8 mouse cellular contexts compared by ENCODE assay signal in genomic region chr14:30136965-30137364, GRCm38 (mm10).
DNase-seq lines count a peak whose midpoint lies in the region; ATAC-seq and TF ChIP-seq lines count a peak whose summit lies in the region.

No protein-coding gene starts in this region.

- WGBS in forebrain, embryonic 11.5 days: 12% methylated on average over 8 of the region's 8 CpGs
- 4% methylated on average over 8 of the region's 8 CpGs for WGBS in lung, embryonic 14.5 days
- 3% methylated on average over 8 of the region's 8 CpGs for WGBS in olfactory bulb, adult 2 months

- 0 out of 2 replicates have a peak, but pooled peaks have one; percentile 46 for ATAC-seq in forebrain, embryonic 11.5 days (replicated peaks; ENCODE audit: low FRiP score)
- ATAC-seq in lung, embryonic 14.5 days (ENCODE audit: insufficient read depth): peak; percentile 88

- intact Hi-C loops in heart, postnatal 25 days (cut with DNase I): loop anchor here (1.0 to 5.0 kb wide), 3 partner anchors 323 to 435 kb away; no protein-coding TSS in a partner anchor

- TF ChIP-seq POLR2A in ES-Bruce4 (IDR thresholded peaks at IDR 0.05; ENCODE audit: insufficient read depth, low read length): no peak
- no peak for TF ChIP-seq POLR2A in olfactory bulb, adult 2 months (IDR thresholded peaks at IDR 0.05; ENCODE audit: insufficient read depth, low read depth, low read length)

- H3K4me3 ChIP-seq in ES-Bruce4 (ENCODE audit: low read depth, low read length): no peak overlapping the region
- no peak overlapping the region for H3K4me3 ChIP-seq in forebrain, embryonic 11.5 days (ENCODE audit: low read depth, low read length)
- no peak overlapping the region for H3K4me3 ChIP-seq in lung, embryonic 14.5 days (ENCODE audit: low read depth, low read length)
- H3K4me3 ChIP-seq in olfactory bulb, adult 2 months (ENCODE audit: insufficient read depth, low read depth, low read length): no peak overlapping the region

- no peak overlapping the region for H3K9ac ChIP-seq in ES-Bruce4 (ENCODE audit: low read depth, poor library complexity, severe bottlenecking)
- H3K9ac ChIP-seq in forebrain, embryonic 11.5 days (ENCODE audit: low read length): no peak overlapping the region
- H3K9ac ChIP-seq in lung, embryonic 14.5 days: no peak overlapping the region

- H3K4me2 ChIP-seq in forebrain, embryonic 11.5 days (ENCODE audit: low read depth, low read length, severe bottlenecking): no peak overlapping the region
- H3K4me2 ChIP-seq in lung, embryonic 14.5 days: no peak overlapping the region

- no peak overlapping the region for H3K27ac ChIP-seq in ES-Bruce4 (ENCODE audit: insufficient read depth, low read length)
- no peak overlapping the region for H3K27ac ChIP-seq in forebrain, embryonic 11.5 days (ENCODE audit: low read depth, low read length)
- no peak overlapping the region for H3K27ac ChIP-seq in lung, embryonic 14.5 days (ENCODE audit: low read depth)
- peak overlapping the region; percentile 73 for H3K27ac ChIP-seq in olfactory bulb, adult 2 months (ENCODE audit: insufficient read depth, low read depth, low read length)

- peak; percentile 90 for TF ChIP-seq CTCF in ES-Bruce4 (IDR thresholded peaks at IDR 0.05; ENCODE audit: low read depth, low read length)
- TF ChIP-seq CTCF in lung, embryonic 14.5 days (IDR thresholded peaks at IDR 0.05; ENCODE audit: low read depth): peak; percentile 99
- peak; percentile 73 for TF ChIP-seq CTCF in olfactory bulb, adult 2 months (IDR thresholded peaks at IDR 0.05; ENCODE audit: insufficient read depth, low read depth, low read length)

- no peaks in the 10 kb centered on the region for H3K9me3 ChIP-seq in ES-Bruce4 (replicated peaks; ENCODE audit: control insufficient read depth, insufficient read depth, low read length, poor library complexity, severe bottlenecking)
- H3K9me3 ChIP-seq in forebrain, embryonic 11.5 days (ENCODE audit: control insufficient read depth, low read length): no peaks in the 10 kb centered on the region
- no peaks in the 10 kb centered on the region for H3K9me3 ChIP-seq in lung, embryonic 14.5 days (ENCODE audit: low read depth, low read length)

- no peak for TF ChIP-seq EP300 in ES-Bruce4 (IDR thresholded peaks at IDR 0.05; ENCODE audit: insufficient read depth, low read depth, low read length)

- no peaks in the 10 kb centered on the region for H3K27me3 ChIP-seq in ES-Bruce4 (ENCODE audit: control insufficient read depth, insufficient read depth, low read length, poor library complexity, severe bottlenecking)
- no peaks in the 10 kb centered on the region for H3K27me3 ChIP-seq in forebrain, embryonic 11.5 days (ENCODE audit: control insufficient read depth, insufficient read depth, low read length)
- H3K27me3 ChIP-seq in lung, embryonic 14.5 days (ENCODE audit: insufficient read depth, low read length): no peaks in the 10 kb centered on the region

- no peaks in the 10 kb centered on the region for H3K4me1 ChIP-seq in ES-Bruce4 (ENCODE audit: control insufficient read depth, insufficient read depth, low read length)
- H3K4me1 ChIP-seq in forebrain, embryonic 11.5 days (replicated peaks; ENCODE audit: control insufficient read depth, insufficient read depth, low read length): no peaks in the 10 kb centered on the region
- H3K4me1 ChIP-seq in lung, embryonic 14.5 days (ENCODE audit: insufficient read depth): no peaks in the 10 kb centered on the region
- peaks cover 34% of the 10 kb centered on the region for H3K4me1 ChIP-seq in olfactory bulb, adult 2 months (ENCODE audit: control insufficient read depth, insufficient read depth, low read length)

- DNase-seq in c-Kit-positive CD71-positive TER-119-negative erythroid progenitor cells, embryonic 14.5 days (ENCODE audit: low read depth): peak; percentile 63
- peak; percentile 90 for DNase-seq in forebrain, embryonic 11.5 days (ENCODE audit: low spot score)
- peak; percentile 55 for DNase-seq in heart, postnatal 25 days (ENCODE audit: low spot score)
- DNase-seq in layer of hippocampus, adult 11-12 months (ENCODE audit: low spot score): peak; percentile 91
- DNase-seq in lung, embryonic 14.5 days: peak; percentile 93
- peak; percentile 68 to 81 for DNase-seq in thymus, adult 18-20 months

- no peaks in the 10 kb centered on the region for H3K36me3 ChIP-seq in ES-Bruce4 (ENCODE audit: control insufficient read depth, insufficient read depth, low read length, poor library complexity, severe bottlenecking)
- no peaks in the 10 kb centered on the region for H3K36me3 ChIP-seq in forebrain, embryonic 11.5 days (ENCODE audit: control insufficient read depth, insufficient read depth, low read length)
- H3K36me3 ChIP-seq in lung, embryonic 14.5 days (ENCODE audit: insufficient read depth): no peaks in the 10 kb centered on the region
